Mouse (Mus musculus) heart, postnatal 14 days (tissue): Measurements from ENCODE around the gene Traip. TPM values are rescaled to one million over a fixed set of nuclear protein-coding genes. Genes with fewer than 3 reads are reported as not detected.

Experiments used
- DNase-seq, 2 experiments: peaks; one replicate each; pipeline ENCODE4 v3.0.0; 2021 to 2022
- intact Hi-C: fragments of 180-260 bp; cut with DNase I; formaldehyde crosslinking; loops from one replicate; pipeline ENCODE4 v1.15.1; 2025
- total RNA-seq, 2 experiments: library from RNA; stranded (reverse); gene quantifications; 2 replicates each; pipeline ENCODE4 v1.2.3; 2021

Traip gene
- total RNA-seq, 2 experiments from 2014 or later, result 1.2 to 1.8 TPM

DNA sequence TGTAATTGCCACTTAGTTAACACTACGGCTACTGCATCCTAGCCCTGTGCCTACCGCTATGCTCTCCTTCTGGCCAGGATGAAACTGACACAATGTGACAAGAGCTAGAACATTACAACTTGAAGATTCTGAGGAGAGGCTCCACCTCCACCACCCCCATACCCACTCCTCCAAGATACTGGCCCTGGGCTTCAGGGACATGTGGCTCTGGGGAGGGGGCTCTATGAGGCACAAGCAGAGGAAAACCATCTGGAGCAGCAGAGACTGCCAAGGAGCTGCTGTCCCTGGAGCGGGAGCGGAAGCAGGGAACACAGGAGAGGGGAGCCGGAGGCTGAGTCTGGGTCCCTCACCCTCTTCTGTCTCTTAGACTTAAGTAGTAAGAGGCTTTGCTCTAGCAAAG, 22.2 kb upstream of the Traip start:
- no peak for DNase-seq
- intact Hi-C loops, result loop anchor here (10.0 kb wide), 1 partner anchor 257 kb away; no protein-coding TSS in a partner anchor

DNA sequence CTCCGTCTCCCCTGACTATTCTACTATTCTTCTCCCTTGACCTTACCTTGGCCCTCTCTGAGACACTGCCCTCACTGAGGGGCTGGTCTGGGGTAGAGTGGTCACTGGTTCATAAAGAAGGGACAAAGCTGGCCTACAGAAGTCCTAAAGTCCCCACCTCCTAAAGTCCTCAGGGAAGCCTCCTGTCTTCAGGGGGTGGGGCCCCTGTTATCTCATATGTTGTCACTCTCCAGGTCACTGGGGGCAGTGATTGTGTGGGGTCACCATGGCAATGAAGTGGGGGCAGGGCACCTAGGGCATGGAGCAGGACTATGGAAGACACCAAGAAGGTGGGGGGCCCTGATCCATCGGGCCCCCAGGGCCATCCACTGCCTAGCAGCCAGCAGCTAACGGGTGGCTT, 21.8 kb upstream of the Traip start, which contains the start of gene Actl11:
Gene Actl11, plus strand, starts transcription at position 301 of the 400 bp plus-strand sequence.
- intact Hi-C loops, result loop anchor here (10.0 kb wide), 1 partner anchor 257 kb away; no protein-coding TSS in a partner anchor
- no peak for DNase-seq

GRCm38 (mm10) chr9:107932221-107932620, 17.7 kb upstream of the Traip start:
- no peak for DNase-seq
- intact Hi-C loops, result no loop called here

GRCm38 (mm10) chr9:107934146-107934545, 15.8 kb upstream of the Traip start:
- DNase-seq, result no peak
- intact Hi-C loops, result no loop called here

DNA sequence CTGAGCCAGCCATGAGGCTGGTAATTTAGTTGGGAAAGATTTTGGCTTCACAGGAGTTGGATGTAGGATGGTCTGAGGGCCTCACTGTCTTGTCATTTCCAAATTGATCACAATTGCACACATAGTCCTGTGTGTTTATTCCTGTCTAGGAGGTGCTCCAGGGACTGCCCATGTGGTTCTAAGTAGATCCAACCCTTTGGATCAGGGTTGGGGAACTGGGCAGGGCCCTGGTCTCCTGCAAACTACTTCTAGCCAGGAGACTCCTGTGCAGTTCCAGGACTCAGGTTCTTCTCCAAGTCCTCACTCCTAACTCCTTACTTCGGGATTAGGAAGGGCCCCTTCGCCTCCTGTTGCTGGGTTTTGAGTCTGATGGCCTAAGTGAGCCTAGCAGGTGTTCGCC, 14.6 kb upstream of the Traip start, which contains the start of gene Camkv:
Gene Camkv, plus strand, starts transcription at position 301 of the 400 bp plus-strand sequence.
- DNase-seq, result no peak
- intact Hi-C loops, result no loop called here

DNA sequence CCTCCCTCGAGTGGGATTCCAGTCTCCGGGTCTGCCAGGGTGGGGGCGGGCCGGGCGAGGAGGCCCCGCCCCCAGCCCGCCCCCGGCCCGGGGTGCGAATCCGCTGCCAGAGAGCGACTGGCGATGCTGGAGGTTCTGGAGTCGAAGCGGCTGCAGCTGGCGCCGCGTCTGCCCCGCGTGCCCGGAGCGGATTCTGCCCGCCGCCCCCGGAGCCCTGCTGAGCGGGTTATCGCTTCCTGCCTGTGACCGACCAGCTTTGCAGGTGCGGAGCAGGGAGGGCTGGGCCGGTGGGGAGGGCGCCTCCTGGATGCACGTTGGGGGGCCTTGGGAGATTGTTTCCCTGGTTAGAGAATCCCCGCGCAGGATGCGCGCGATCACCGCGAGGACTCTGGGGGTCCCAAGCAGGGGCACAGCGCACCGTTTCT, 14.1 kb upstream of the Traip start:
- peak in 1 of 2 experiments; percentile 28 for DNase-seq
- intact Hi-C loops, result no loop called here

- intact Hi-C loops, result no loop called here
- DNase-seq, result no peak
Observed at GRCm38 (mm10) chr9:107936215-107936822, 13.6 kb upstream of the Traip start.

GRCm38 (mm10) chr9:107936831-107937230, 13.1 kb upstream of the Traip start:
- intact Hi-C loops, result no loop called here
- DNase-seq, result no peak

DNA sequence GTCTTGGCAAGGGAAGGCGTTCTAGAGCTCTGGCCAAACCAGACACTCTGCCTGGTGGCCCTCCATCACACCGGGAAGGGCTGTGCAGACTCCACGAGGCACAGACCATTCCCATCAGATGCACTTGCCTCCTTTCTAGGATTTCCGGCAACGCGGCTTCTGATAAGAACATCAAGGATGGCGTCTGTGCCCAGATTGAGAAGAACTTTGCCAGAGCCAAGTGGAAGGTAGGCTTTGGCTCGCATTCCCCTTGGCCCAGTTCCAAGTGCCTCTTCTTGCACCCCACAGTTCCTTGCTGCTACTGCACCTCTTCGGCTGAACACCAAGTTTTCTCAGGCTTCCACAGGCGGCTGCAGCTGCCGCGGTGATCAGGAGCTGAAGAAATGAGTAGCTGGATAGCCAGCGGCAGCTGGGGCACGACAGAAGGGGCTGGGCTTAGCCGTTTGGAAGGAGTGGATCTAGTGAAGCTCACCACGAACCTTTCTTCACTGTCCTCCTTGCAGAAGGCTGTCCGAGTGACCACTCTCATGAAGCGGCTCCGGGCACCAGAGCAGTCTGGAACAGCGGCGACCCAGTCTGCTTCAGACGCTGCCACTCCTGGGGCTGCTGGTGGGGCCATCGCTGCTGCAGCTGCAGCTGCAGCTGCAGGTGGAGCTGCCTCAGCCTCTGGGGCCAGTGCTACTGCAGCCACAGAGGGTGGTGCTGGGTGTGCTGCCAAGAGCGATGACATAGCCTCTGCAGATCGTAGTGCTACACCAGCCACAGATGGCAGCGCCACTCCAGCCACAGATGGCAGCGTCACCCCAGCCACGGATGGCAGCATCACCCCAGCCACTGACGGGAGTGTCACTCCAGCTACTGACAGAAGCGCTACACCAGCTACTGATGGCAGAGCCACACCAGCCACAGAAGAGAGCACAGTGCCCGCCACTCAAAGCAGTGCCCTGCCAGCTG, 2.4 kb upstream of the Traip start:
- intact Hi-C loops, result no loop called here

DNA sequence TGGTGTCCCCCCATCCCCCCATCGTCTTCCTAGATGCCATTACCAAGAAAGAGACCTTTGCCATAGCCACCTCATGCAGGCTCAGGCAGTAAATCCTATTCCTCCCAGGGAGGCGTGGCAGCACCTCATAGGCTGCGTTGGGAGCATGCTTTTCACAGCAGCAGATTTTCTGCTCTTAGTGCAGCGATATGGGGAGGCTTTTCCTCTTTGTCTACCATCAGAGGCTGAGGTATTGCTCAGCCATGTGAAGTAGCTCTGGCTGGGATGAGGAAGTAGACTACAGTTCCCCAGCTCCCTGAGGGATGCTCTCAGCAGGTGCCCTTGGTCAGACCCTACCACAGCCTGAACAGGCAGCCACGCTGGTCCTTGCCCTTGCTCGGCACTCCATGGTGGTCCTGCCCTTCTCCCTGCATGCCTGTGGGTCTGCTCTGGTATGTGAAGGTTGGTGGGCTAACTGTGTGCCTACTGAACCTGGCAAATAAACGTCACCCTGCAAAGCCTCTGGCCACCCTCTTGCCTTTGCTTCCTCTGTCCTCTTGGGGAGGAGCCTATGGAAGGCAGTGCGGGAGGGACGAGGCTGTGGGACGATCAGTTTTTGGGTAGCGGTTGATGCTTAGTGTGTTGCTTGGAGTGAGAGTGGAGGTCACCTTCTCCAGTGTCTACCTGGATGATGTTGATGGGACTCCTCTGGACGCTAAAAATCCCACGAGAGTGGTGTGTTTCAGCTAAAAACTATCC, 583 bp upstream of the Traip start:
- intact Hi-C loops, result no loop called here
- DNase-seq, result no peak

More for the DNA sequence above, 2.4 kb upstream of the Traip start:
- DNase-seq, result no peak

GRCm38 (mm10) chr9:107950460-107951355, 772 bp downstream of the Traip start:
- intact Hi-C loops, result loop anchor here (2.0 kb wide), 1 partner anchor 44 kb away; the partner anchor contains the start of gene Mst1r
- peak; percentile 90 to 94 for DNase-seq

DNA sequence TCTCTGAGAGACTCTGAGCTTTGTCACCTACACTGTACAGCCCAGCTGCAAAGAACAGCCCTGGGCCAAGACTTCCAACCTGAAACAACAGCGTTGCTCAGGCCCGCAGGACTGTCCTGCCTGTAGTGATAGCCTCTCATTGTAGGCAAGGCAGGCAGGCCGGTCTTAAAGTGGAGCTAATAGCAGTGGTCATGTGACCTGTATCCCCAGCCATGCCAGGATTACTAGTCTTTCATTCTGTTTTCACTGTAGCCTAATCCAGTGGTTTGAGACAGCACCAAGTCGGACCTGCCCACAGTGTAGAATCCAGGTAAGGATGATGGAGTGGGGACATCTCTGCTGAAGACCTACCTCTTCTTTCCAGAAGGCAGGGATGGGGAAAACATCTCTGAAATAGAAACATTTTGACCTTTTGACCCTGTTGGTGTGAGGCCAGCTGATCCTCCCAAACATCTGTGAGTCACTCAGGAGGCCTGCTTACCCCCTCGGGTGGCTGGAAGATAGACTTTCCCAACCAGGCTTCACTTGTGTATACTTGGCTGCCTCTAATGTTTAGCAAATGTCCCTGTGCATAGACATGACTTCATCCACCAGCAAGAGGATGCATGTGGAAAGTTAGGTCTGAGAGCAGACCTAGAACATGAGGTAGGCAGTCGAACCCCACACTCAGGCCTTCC, 5.8 kb downstream of the Traip start:
- DNase-seq, result no peak
- intact Hi-C loops, result no loop called here

- DNase-seq, result no peak
- intact Hi-C loops, result no loop called here
Observed at GRCm38 (mm10) chr9:107957141-107957540, 7.2 kb downstream of the Traip start.

DNA sequence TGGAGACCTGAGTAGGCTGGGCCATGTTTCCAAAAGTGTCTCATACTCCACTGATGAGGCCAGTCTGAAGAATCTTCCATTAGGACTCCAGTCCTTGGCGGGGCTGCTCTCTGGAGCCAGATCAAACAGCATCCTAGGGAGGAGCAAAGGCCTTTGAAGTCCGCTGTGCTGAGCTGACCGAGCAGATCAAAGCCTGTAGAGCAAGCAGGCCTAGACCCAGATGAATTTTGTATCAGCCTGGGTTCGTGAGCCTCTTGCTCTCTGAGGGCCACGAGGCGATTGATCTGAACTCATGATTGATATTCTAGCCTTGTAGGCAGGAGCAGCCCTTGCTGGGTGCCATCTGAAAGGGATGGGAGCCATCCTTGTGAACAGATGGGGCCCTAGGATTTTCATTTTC, 10.0 kb downstream of the Traip start:
- DNase-seq, result no peak
- intact Hi-C loops, result no loop called here

GRCm38 (mm10) chr9:107960928-107961327, 11.0 kb downstream of the Traip start:
- no peak for DNase-seq
- intact Hi-C loops, result no loop called here

GRCm38 (mm10) chr9:107961351-107961762, 11.4 kb downstream of the Traip start:
- DNase-seq, result no peak
- intact Hi-C loops, result no loop called here

GRCm38 (mm10) chr9:107961881-107962280, 11.9 kb downstream of the Traip start:
- DNase-seq, result peak; percentile 46 to 47
- intact Hi-C loops, result loop anchor here (1.0 to 2.0 kb wide), 2 partner anchors 58 to 91 kb away; partner anchors contain the start of gene Amigo3

DNA sequence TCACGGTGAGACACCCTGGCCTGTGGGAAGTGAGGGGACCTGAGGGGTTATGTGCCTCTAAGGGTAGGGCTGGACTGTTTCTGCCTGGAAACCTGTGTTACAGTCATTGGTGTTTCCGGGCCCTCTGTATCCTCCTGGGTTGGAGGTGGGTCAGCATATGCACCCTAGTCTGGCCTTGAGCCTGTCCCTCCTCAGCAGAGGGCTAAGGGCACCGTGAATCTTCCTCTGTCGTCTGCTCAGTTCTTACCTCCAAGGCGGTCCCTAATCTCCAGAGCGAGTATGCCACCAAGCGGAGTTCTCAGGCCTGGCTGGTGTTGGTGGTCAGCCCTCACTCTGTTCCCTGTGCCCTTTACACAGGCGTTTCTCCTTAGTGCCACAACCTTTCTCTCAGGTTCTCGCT, 13.0 kb downstream of the Traip start:
- intact Hi-C loops, result loop anchor here (1.0 to 2.0 kb wide), 4 partner anchors 23 to 102 kb away; partner anchors contain the start of gene Amigo3
- DNase-seq, result no peak

GRCm38 (mm10) chr9:107963700-107964099, 13.8 kb downstream of the Traip start:
- intact Hi-C loops, result loop anchor here (1.0 to 2.0 kb wide), 3 partner anchors 23 to 102 kb away; partner anchors contain the start of gene Amigo3

More at GRCm38 (mm10) chr9:107963700-107964099, 13.8 kb downstream of the Traip start:
- DNase-seq, result peak; percentile 89 to 92
